Mouse (Mus musculus): Measurements from ENCODE around the gene Atg7.

DNA sequence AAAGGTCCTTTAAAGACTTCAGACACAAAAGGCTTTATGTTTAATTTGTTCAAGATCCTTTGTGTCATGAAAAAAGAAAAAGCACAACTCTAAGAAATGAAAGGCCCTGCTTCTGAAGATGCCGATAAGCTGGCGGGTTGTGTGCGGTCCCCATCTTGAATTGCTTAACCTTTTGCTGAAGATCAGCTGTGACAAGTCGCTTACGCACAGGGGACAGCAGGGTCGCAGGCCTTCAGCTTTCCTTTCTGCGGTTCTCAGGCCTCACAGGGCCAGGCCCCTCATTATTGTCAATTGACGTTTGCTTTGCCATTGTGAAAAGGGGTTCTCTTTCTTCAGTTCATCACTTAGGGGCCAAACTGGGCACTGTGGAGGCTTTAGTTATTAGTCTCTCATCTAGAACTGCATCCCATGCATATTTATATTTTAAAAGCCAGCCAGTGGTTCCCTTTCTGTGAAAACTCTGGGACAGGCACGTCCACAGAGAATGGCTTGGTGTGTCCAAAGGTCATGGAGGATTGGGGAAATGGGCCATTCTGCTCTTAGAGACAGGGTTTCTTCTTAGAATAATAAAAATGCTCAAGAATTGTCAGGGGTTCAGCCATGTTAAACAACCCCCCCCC lies 39.3 kb downstream of the Atg7 start:
- TF ChIP-seq CTCF (IDR thresholded peaks at IDR 0.05; ENCODE audit: extremely low read depth, insufficient read length, insufficient replicate concordance, low read depth, low read length) (no peak), POLR2A (IDR thresholded peaks at IDR 0.05; ENCODE audit: low read depth, low read length) (no peak)

Data from small intestine, adult 2 months (tissue).